Mouse (Mus musculus) neural tube, embryonic 12.5 days (tissue): ENCODE measurements around the gene Nfib. TPM values are rescaled to one million over a fixed set of nuclear protein-coding genes. Genes with fewer than 3 reads are reported as not detected.

Source experiments
- ATAC-seq: fragments of 200-750 bp; cut with Nextera tagmentation; 2 replicates; pipeline ENCODE4 v1.8.0; 2017; ENCODE audit warnings: low read depth, mild to moderate bottlenecking, moderate TSS enrichment, moderate library complexity; ENCODE audit not compliant: low FRiP score
- H3K27ac ChIP-seq: fragments of 300-500 bp; sonication (generic); 2 replicates; pipeline ENCODE4 v1.5.1; 2016
- H3K27me3 ChIP-seq: fragments of 300-500 bp; sonication (generic); replicated peaks from 2 replicates; pipeline ENCODE4 v1.6.1; 2016; ENCODE audit warnings: mild to moderate bottlenecking
- H3K36me3 ChIP-seq: fragments of 300-500 bp; sonication (generic); 2 replicates; pipeline ENCODE4 v1.6.1; 2016; ENCODE audit warnings: mild to moderate bottlenecking
- H3K4me1 ChIP-seq: fragments of 300-500 bp; sonication (generic); 2 replicates; pipeline ENCODE4 v1.6.1; 2016
- H3K4me2 ChIP-seq: fragments of 300-500 bp; sonication (generic); replicated peaks from 2 replicates; pipeline ENCODE4 v1.6.1; 2016; ENCODE audit warnings: mild to moderate bottlenecking
- H3K4me3 ChIP-seq: fragments of 300-500 bp; sonication (generic); 2 replicates; pipeline ENCODE4 v1.5.1; 2016
- H3K9ac ChIP-seq: fragments of 300-500 bp; sonication (generic); 2 replicates; pipeline ENCODE4 v1.6.1; 2016; ENCODE audit warnings: mild to moderate bottlenecking
- H3K9me3 ChIP-seq: fragments of 300-500 bp; sonication (generic); 2 replicates; pipeline ENCODE4 v1.6.1; 2016; ENCODE audit warnings: mild to moderate bottlenecking
- WGBS: fragments of 180-500 bp; shearing (Covaris S2); methylation state at CpG from one replicate; pipeline ENCODE4 v1.1.7; 2016; 5-methylcytosine and 5-hydroxymethylcytosine counted together
- polyA plus RNA-seq: library from polyadenylated mRNA; unstranded; fragments of >200 nt; fragmentation: Nextera tagmentation; extraction: Ambion mirVana; gene quantifications from 2 replicates; pipeline ENCODE4 v1.2.1, GENCODE M21; 2016

Nfib gene
- polyA plus RNA-seq, 1 experiment from 2014 or later, result 51.0 TPM

- WGBS, result 90% methylated on average over 2 of the region's 2 CpGs
- ATAC-seq, result no peak
These were observed 268.9 kb downstream of the Nfib start for GRCm38 (mm10) chr4:82436656-82437055.

GRCm38 (mm10) chr4:82435716-82436115, 269.8 kb downstream of the Nfib start:
- Histone ChIP-seq H3K4me2 (no peak overlapping the region), H3K9me3 (no peaks in the 10 kb centered on the region), H3K36me3 (no peaks in the 10 kb centered on the region), H3K27ac (no peak overlapping the region), H3K4me1 (peaks cover 22% of the 10 kb centered on the region; the same call in 1 of the 2 replicates), H3K27me3 (no peaks in the 10 kb centered on the region), H3K4me3 (no peak overlapping the region), H3K9ac (no peak overlapping the region)
- WGBS, result 31% methylated on average over 5 of the region's 5 CpGs
- ATAC-seq, result 0 out of 2 replicates have a peak, but pooled peaks have one; percentile 48

More at GRCm38 (mm10) chr4:82436656-82437055, 268.9 kb downstream of the Nfib start:
- Histone ChIP-seq H3K4me1 (peaks cover 25% of the 10 kb centered on the region; the same call in 1 of the 2 replicates), H3K27me3 (no peaks in the 10 kb centered on the region), H3K4me2 (no peak overlapping the region), H3K9me3 (no peaks in the 10 kb centered on the region), H3K27ac (no peak overlapping the region), H3K4me3 (no peak overlapping the region), H3K9ac (no peak overlapping the region), H3K36me3 (no peaks in the 10 kb centered on the region)

GRCm38 (mm10) chr4:82433926-82434705, 271.4 kb downstream of the Nfib start:
- Histone ChIP-seq H3K27me3 (no peaks in the 10 kb centered on the region), H3K36me3 (no peaks in the 10 kb centered on the region), H3K9ac (no peak overlapping the region), H3K9me3 (no peaks in the 10 kb centered on the region), H3K27ac (no peak overlapping the region), H3K4me3 (no peak overlapping the region), H3K4me2 (no peak overlapping the region), H3K4me1 (peaks cover 17% of the 10 kb centered on the region; the same call in 1 of the 2 replicates)
- WGBS, result 85% methylated on average over 13 of the region's 13 CpGs
- no peak for ATAC-seq

- 91% methylated on average over 8 of the region's 8 CpGs for WGBS
These were observed 273.7 kb downstream of the Nfib start for GRCm38 (mm10) chr4:82431831-82432230.

GRCm38 (mm10) chr4:82430802-82431201, 274.7 kb downstream of the Nfib start:
- H3K4me3 ChIP-seq, result no peak overlapping the region
- no peak overlapping the region for H3K4me2 ChIP-seq
- no peak overlapping the region for H3K27ac ChIP-seq
- 69% methylated on average over 3 of the region's 3 CpGs for WGBS
- no peaks in the 10 kb centered on the region for H3K27me3 ChIP-seq
- no peaks in the 10 kb centered on the region for H3K9me3 ChIP-seq
- H3K4me1 ChIP-seq, result peaks cover 14% of the 10 kb centered on the region; the same call in 1 of the 2 replicates
- H3K9ac ChIP-seq, result no peak overlapping the region
- no peak for ATAC-seq
- no peaks in the 10 kb centered on the region for H3K36me3 ChIP-seq

More at GRCm38 (mm10) chr4:82431831-82432230, 273.7 kb downstream of the Nfib start:
- Histone ChIP-seq H3K27ac (no peak overlapping the region), H3K4me1 (peaks cover 17% of the 10 kb centered on the region; the same call in 1 of the 2 replicates), H3K9ac (no peak overlapping the region), H3K36me3 (no peaks in the 10 kb centered on the region), H3K4me2 (no peak overlapping the region), H3K9me3 (no peaks in the 10 kb centered on the region), H3K27me3 (no peaks in the 10 kb centered on the region), H3K4me3 (no peak overlapping the region)
- ATAC-seq, result no peak

GRCm38 (mm10) chr4:82426224-82426623, 279.3 kb downstream of the Nfib start:
- 0 out of 2 replicates have a peak, but pooled peaks cover 4% of the 10 kb centered on the region for H3K4me1 ChIP-seq
- H3K4me3 ChIP-seq, result no peak overlapping the region
- no peaks in the 10 kb centered on the region for H3K36me3 ChIP-seq
- H3K9me3 ChIP-seq, result no peaks in the 10 kb centered on the region
- no peak for ATAC-seq
- 91% methylated on average over 4 of the region's 4 CpGs for WGBS
- no peak overlapping the region for H3K27ac ChIP-seq
- H3K27me3 ChIP-seq, result no peaks in the 10 kb centered on the region
- H3K4me2 ChIP-seq, result no peak overlapping the region
- no peak overlapping the region for H3K9ac ChIP-seq

GRCm38 (mm10) chr4:82418241-82418640, 287.3 kb downstream of the Nfib start:
- no peaks in the 10 kb centered on the region for H3K36me3 ChIP-seq
- WGBS, result 77% methylated on average over 4 of the region's 4 CpGs
- no peaks in the 10 kb centered on the region for H3K4me1 ChIP-seq
- no peaks in the 10 kb centered on the region for H3K9me3 ChIP-seq
- H3K27me3 ChIP-seq, result no peaks in the 10 kb centered on the region
- ATAC-seq, result no peak
- no peak overlapping the region for H3K4me3 ChIP-seq
- H3K27ac ChIP-seq, result no peak overlapping the region
- no peak overlapping the region for H3K4me2 ChIP-seq
- no peak overlapping the region for H3K9ac ChIP-seq

GRCm38 (mm10) chr4:82415817-82416216, 289.7 kb downstream of the Nfib start:
- no peak for ATAC-seq
- Histone ChIP-seq H3K27me3 (no peaks in the 10 kb centered on the region), H3K4me3 (no peak overlapping the region), H3K4me2 (no peak overlapping the region), H3K36me3 (no peaks in the 10 kb centered on the region), H3K27ac (no peak overlapping the region), H3K9ac (no peak overlapping the region), H3K4me1 (peaks cover 2% of the 10 kb centered on the region), H3K9me3 (no peaks in the 10 kb centered on the region)
- 77% methylated on average over 4 of the region's 4 CpGs for WGBS

GRCm38 (mm10) chr4:82412651-82413050, 292.9 kb downstream of the Nfib start:
- no peaks in the 10 kb centered on the region for H3K9me3 ChIP-seq
- no peak overlapping the region for H3K9ac ChIP-seq
- H3K36me3 ChIP-seq, result no peaks in the 10 kb centered on the region
- H3K4me1 ChIP-seq, result peaks cover 15% of the 10 kb centered on the region
- H3K27ac ChIP-seq, result no peak overlapping the region
- no peak overlapping the region for H3K4me3 ChIP-seq
- ATAC-seq, result no peak
- H3K27me3 ChIP-seq, result no peaks in the 10 kb centered on the region
- 78% methylated on average over 7 of the region's 7 CpGs for WGBS
- no peak overlapping the region for H3K4me2 ChIP-seq

GRCm38 (mm10) chr4:82411965-82412364, 293.6 kb downstream of the Nfib start:
- no peak for ATAC-seq
- no peak overlapping the region for H3K4me2 ChIP-seq
- no peaks in the 10 kb centered on the region for H3K36me3 ChIP-seq
- no peak overlapping the region for H3K27ac ChIP-seq
- WGBS, result 68% methylated on average over 5 of the region's 5 CpGs
- H3K27me3 ChIP-seq, result no peaks in the 10 kb centered on the region
- no peak overlapping the region for H3K9ac ChIP-seq
- H3K9me3 ChIP-seq, result no peaks in the 10 kb centered on the region
- no peak overlapping the region for H3K4me3 ChIP-seq
- peaks cover 15% of the 10 kb centered on the region for H3K4me1 ChIP-seq

GRCm38 (mm10) chr4:82408463-82409404, 296.8 kb downstream of the Nfib start:
- no peak overlapping the region for H3K27ac ChIP-seq
- peak overlapping the region; percentile 36; the same call in 1 of the 2 replicates for H3K4me2 ChIP-seq
- H3K9ac ChIP-seq, result no peak overlapping the region
- H3K4me1 ChIP-seq, result peaks cover 15% of the 10 kb centered on the region
- 38% methylated on average over 22 of the region's 22 CpGs for WGBS
- peak; percentile 44 for ATAC-seq
- no peaks in the 10 kb centered on the region for H3K9me3 ChIP-seq
- no peaks in the 10 kb centered on the region for H3K27me3 ChIP-seq
- no peaks in the 10 kb centered on the region for H3K36me3 ChIP-seq
- no peak overlapping the region for H3K4me3 ChIP-seq

- Histone ChIP-seq H3K4me2 (no peak overlapping the region), H3K27ac (no peak overlapping the region), H3K4me3 (no peak overlapping the region), H3K9ac (no peak overlapping the region), H3K4me1 (peaks cover 18% of the 10 kb centered on the region), H3K9me3 (no peaks in the 10 kb centered on the region), H3K27me3 (no peaks in the 10 kb centered on the region), H3K36me3 (no peaks in the 10 kb centered on the region)
- ATAC-seq, result no peak
- 87% methylated on average over 6 of the region's 6 CpGs for WGBS
These were observed 299.0 kb downstream of the Nfib start for GRCm38 (mm10) chr4:82406511-82406910.
